Mouse (Mus musculus): Measurements from ENCODE around the gene Elovl3. TPM values are rescaled to one million over a fixed set of nuclear protein-coding genes. Genes with fewer than 3 reads are reported as not detected.

The Elovl3 gene
- polyA plus RNA-seq (2012; ENCODE audit: insufficient read depth, insufficient read length, missing spikeins) = not detected in 2 replicates

GRCm38 (mm10) chr19:46131694-46132525, at the start of gene Elovl3:
TSS of gene Elovl3 (plus strand) at chr19:46131897.
- H3K4me3 ChIP-seq (ENCODE audit: insufficient read depth, low read length) = peak within 1 kb of the TSS; percentile 59

GRCm38 (mm10) chr19:46085185-46085584, 46.5 kb upstream of the Elovl3 start:
- H3K27ac ChIP-seq (ENCODE audit: insufficient read depth, low read depth, low read length) = no peak overlapping the region
- no peak overlapping the region for H3K4me3 ChIP-seq (ENCODE audit: insufficient read depth, low read length)
- TF ChIP-seq CTCF (IDR thresholded peaks at IDR 0.05; ENCODE audit: low read depth, low read length) (no peak), POLR2A (IDR thresholded peaks at IDR 0.05; ENCODE audit: borderline replicate concordance, low read depth, low read length) (no peak)
- H3K4me1 ChIP-seq (ENCODE audit: control insufficient read depth, insufficient read depth, low read length) = no peaks in the 10 kb centered on the region

More at GRCm38 (mm10) chr19:46131694-46132525, at the start of gene Elovl3:
- H3K27ac ChIP-seq (ENCODE audit: insufficient read depth, low read depth, low read length) = no peak within 1 kb of the TSS; the same call in 1 of the 2 replicates
- peaks cover 9% of the 10 kb centered on the region for H3K4me1 ChIP-seq (ENCODE audit: control insufficient read depth, insufficient read depth, low read length)
- TF ChIP-seq CTCF (IDR thresholded peaks at IDR 0.05; ENCODE audit: low read depth, low read length) (no peak), POLR2A (IDR thresholded peaks at IDR 0.05; ENCODE audit: borderline replicate concordance, low read depth, low read length) (no peak)

- TF ChIP-seq POLR2A (IDR thresholded peaks at IDR 0.05; ENCODE audit: borderline replicate concordance, low read depth, low read length) (no peak), CTCF (IDR thresholded peaks at IDR 0.05; ENCODE audit: low read depth, low read length) (no peak)
- no peaks in the 10 kb centered on the region for H3K4me1 ChIP-seq (ENCODE audit: control insufficient read depth, insufficient read depth, low read length)
- no peak overlapping the region for H3K4me3 ChIP-seq (ENCODE audit: insufficient read depth, low read length)
- H3K27ac ChIP-seq (ENCODE audit: insufficient read depth, low read depth, low read length) = no peak overlapping the region
These were observed 45.4 kb upstream of the Elovl3 start for GRCm38 (mm10) chr19:46086337-46086736.

- TF ChIP-seq CTCF (IDR thresholded peaks at IDR 0.05; ENCODE audit: low read depth, low read length) (no peak), POLR2A (IDR thresholded peaks at IDR 0.05; ENCODE audit: borderline replicate concordance, low read depth, low read length) (no peak)
- no peak overlapping the region for H3K27ac ChIP-seq (ENCODE audit: insufficient read depth, low read depth, low read length)
- no peak overlapping the region for H3K4me3 ChIP-seq (ENCODE audit: insufficient read depth, low read length)
- H3K4me1 ChIP-seq (ENCODE audit: control insufficient read depth, insufficient read depth, low read length) = no peaks in the 10 kb centered on the region
These were observed 43.8 kb upstream of the Elovl3 start for GRCm38 (mm10) chr19:46087871-46088270.

GRCm38 (mm10) chr19:46091641-46092040, 40.1 kb upstream of the Elovl3 start:
- Histone ChIP-seq H3K4me1 (ENCODE audit: control insufficient read depth, insufficient read depth, low read length) (no peaks in the 10 kb centered on the region), H3K4me3 (ENCODE audit: insufficient read depth, low read length) (no peak overlapping the region), H3K27ac (ENCODE audit: insufficient read depth, low read depth, low read length) (no peak overlapping the region)
- TF ChIP-seq CTCF (IDR thresholded peaks at IDR 0.05; ENCODE audit: low read depth, low read length) = no peak
- TF ChIP-seq POLR2A (IDR thresholded peaks at IDR 0.05; ENCODE audit: borderline replicate concordance, low read depth, low read length) = no peak

GRCm38 (mm10) chr19:46094144-46094543, 37.6 kb upstream of the Elovl3 start:
- no peak overlapping the region for H3K27ac ChIP-seq (ENCODE audit: insufficient read depth, low read depth, low read length)
- TF ChIP-seq CTCF (IDR thresholded peaks at IDR 0.05; ENCODE audit: low read depth, low read length) (no peak), POLR2A (IDR thresholded peaks at IDR 0.05; ENCODE audit: borderline replicate concordance, low read depth, low read length) (no peak)
- H3K4me3 ChIP-seq (ENCODE audit: insufficient read depth, low read length) = no peak overlapping the region
- H3K4me1 ChIP-seq (ENCODE audit: control insufficient read depth, insufficient read depth, low read length) = no peaks in the 10 kb centered on the region

- TF ChIP-seq POLR2A (IDR thresholded peaks at IDR 0.05; ENCODE audit: borderline replicate concordance, low read depth, low read length) = no peak
- Histone ChIP-seq H3K27ac (ENCODE audit: insufficient read depth, low read depth, low read length) (no peak overlapping the region), H3K4me1 (ENCODE audit: control insufficient read depth, insufficient read depth, low read length) (no peaks in the 10 kb centered on the region), H3K4me3 (ENCODE audit: insufficient read depth, low read length) (no peak overlapping the region)
These were observed 36.4 kb upstream of the Elovl3 start for GRCm38 (mm10) chr19:46095291-46095690.

GRCm38 (mm10) chr19:46096396-46096795, 35.3 kb upstream of the Elovl3 start:
- TF ChIP-seq CTCF (IDR thresholded peaks at IDR 0.05; ENCODE audit: low read depth, low read length) (no peak), POLR2A (IDR thresholded peaks at IDR 0.05; ENCODE audit: borderline replicate concordance, low read depth, low read length) (no peak)
- H3K4me1 ChIP-seq (ENCODE audit: control insufficient read depth, insufficient read depth, low read length) = no peaks in the 10 kb centered on the region
- no peak overlapping the region for H3K4me3 ChIP-seq (ENCODE audit: insufficient read depth, low read length)
- H3K27ac ChIP-seq (ENCODE audit: insufficient read depth, low read depth, low read length) = no peak overlapping the region

- Histone ChIP-seq H3K4me1 (ENCODE audit: control insufficient read depth, insufficient read depth, low read length) (no peaks in the 10 kb centered on the region), H3K4me3 (ENCODE audit: insufficient read depth, low read length) (no peak overlapping the region), H3K27ac (ENCODE audit: insufficient read depth, low read depth, low read length) (no peak overlapping the region)
- TF ChIP-seq POLR2A (IDR thresholded peaks at IDR 0.05; ENCODE audit: borderline replicate concordance, low read depth, low read length) = no peak
- no peak for TF ChIP-seq CTCF (IDR thresholded peaks at IDR 0.05; ENCODE audit: low read depth, low read length)
These were observed 32.1 kb upstream of the Elovl3 start for GRCm38 (mm10) chr19:46099561-46099960.

- no peaks in the 10 kb centered on the region for H3K4me1 ChIP-seq (ENCODE audit: control insufficient read depth, insufficient read depth, low read length)
- no peak for TF ChIP-seq CTCF (IDR thresholded peaks at IDR 0.05; ENCODE audit: low read depth, low read length)
- no peak for TF ChIP-seq POLR2A (IDR thresholded peaks at IDR 0.05; ENCODE audit: borderline replicate concordance, low read depth, low read length)
- H3K4me3 ChIP-seq (ENCODE audit: insufficient read depth, low read length) = no peak overlapping the region
- H3K27ac ChIP-seq (ENCODE audit: insufficient read depth, low read depth, low read length) = no peak overlapping the region
These were observed 28.1 kb upstream of the Elovl3 start for GRCm38 (mm10) chr19:46103437-46104186.

Measured in bone marrow macrophage, adult 2 months (primary cell).